Mouse (Mus musculus): ENCODE results near the gene Hsph1. TPM values are rescaled to one million over a fixed set of nuclear protein-coding genes. Genes with fewer than 3 reads are reported as not detected.

The Hsph1 gene
- polyA plus RNA-seq, 1 experiment from 2014 or later: 99.8 TPM

GRCm38 (mm10) chr5:149658741-149659413 is 22.7 kb upstream of the Hsph1 start:
- Histone ChIP-seq H3K9me3 (0 out of 2 replicates have a peak, but pooled peaks cover 3% of the 10 kb centered on the region), H3K9ac (no peak overlapping the region), H3K27me3 (replicated peaks) (no peaks in the 10 kb centered on the region), H3K4me1 (no peaks in the 10 kb centered on the region; the same call in 1 of the 2 replicates), H3K4me2 (replicated peaks) (no peak overlapping the region), H3K4me3 (no peak overlapping the region), H3K27ac (no peak overlapping the region), H3K36me3 (no peaks in the 10 kb centered on the region)
- no peak for ATAC-seq (ENCODE audit: low FRiP score, low read depth)
- WGBS: 64% methylated on average over 9 of the region's 9 CpGs

GRCm38 (mm10) chr5:149658022-149658421 is 21.8 kb upstream of the Hsph1 start:
- no peak for ATAC-seq (ENCODE audit: low FRiP score, low read depth)

GRCm38 (mm10) chr5:149655636-149656035 is 19.5 kb upstream of the Hsph1 start:
- Histone ChIP-seq H3K27ac (no peak overlapping the region), H3K4me3 (no peak overlapping the region), H3K9ac (no peak overlapping the region), H3K27me3 (replicated peaks) (no peaks in the 10 kb centered on the region), H3K4me1 (no peaks in the 10 kb centered on the region; the same call in 1 of the 2 replicates), H3K4me2 (replicated peaks) (no peak overlapping the region), H3K9me3 (no peaks in the 10 kb centered on the region), H3K36me3 (no peaks in the 10 kb centered on the region)
- WGBS: 89% methylated on average over 9 of the region's 9 CpGs
- no peak for ATAC-seq (ENCODE audit: low FRiP score, low read depth)

More at GRCm38 (mm10) chr5:149658022-149658421, 21.8 kb upstream of the Hsph1 start:
- no peak overlapping the region for H3K9ac ChIP-seq
- WGBS: 66% methylated on average over 3 of the region's 3 CpGs
- 0 out of 2 replicates have a peak, but pooled peaks cover 3% of the 10 kb centered on the region for H3K9me3 ChIP-seq
- no peaks in the 10 kb centered on the region for H3K36me3 ChIP-seq
- no peaks in the 10 kb centered on the region for H3K27me3 ChIP-seq (replicated peaks)
- H3K4me1 ChIP-seq: no peaks in the 10 kb centered on the region; the same call in 1 of the 2 replicates
- H3K4me3 ChIP-seq: no peak overlapping the region
- no peak overlapping the region for H3K4me2 ChIP-seq (replicated peaks)
- H3K27ac ChIP-seq: no peak overlapping the region

- Histone ChIP-seq H3K9ac (no peak overlapping the region), H3K27ac (no peak overlapping the region), H3K4me3 (no peak overlapping the region), H3K4me2 (replicated peaks) (no peak overlapping the region), H3K36me3 (no peaks in the 10 kb centered on the region), H3K9me3 (no peaks in the 10 kb centered on the region), H3K4me1 (0 out of 2 replicates have a peak, but pooled peaks cover 3% of the 10 kb centered on the region), H3K27me3 (replicated peaks) (no peaks in the 10 kb centered on the region)
- no peak for ATAC-seq (ENCODE audit: low FRiP score, low read depth)
- WGBS: 74% methylated on average over 4 of the region's 4 CpGs
Observed at GRCm38 (mm10) chr5:149650179-149650553, 14.0 kb upstream of the Hsph1 start.

- Histone ChIP-seq H3K27me3 (replicated peaks) (no peaks in the 10 kb centered on the region), H3K9me3 (no peaks in the 10 kb centered on the region), H3K4me1 (0 out of 2 replicates have a peak, but pooled peaks cover 3% of the 10 kb centered on the region), H3K9ac (no peak overlapping the region), H3K4me2 (replicated peaks) (no peak overlapping the region), H3K36me3 (no peaks in the 10 kb centered on the region), H3K27ac (no peak overlapping the region), H3K4me3 (no peak overlapping the region)
- WGBS: 79% methylated on average over 14 of the region's 14 CpGs
- no peak for ATAC-seq (ENCODE audit: low FRiP score, low read depth)
Observed at GRCm38 (mm10) chr5:149649499-149650178, 13.5 kb upstream of the Hsph1 start.

GRCm38 (mm10) chr5:149648895-149649406 is 12.8 kb upstream of the Hsph1 start:
- no peak for ATAC-seq (ENCODE audit: low FRiP score, low read depth)
- no peak overlapping the region for H3K4me3 ChIP-seq
- WGBS: 77% methylated on average over 6 of the region's 6 CpGs
- H3K9me3 ChIP-seq: no peaks in the 10 kb centered on the region
- H3K27ac ChIP-seq: no peak overlapping the region
- H3K4me1 ChIP-seq: 0 out of 2 replicates have a peak, but pooled peaks cover 3% of the 10 kb centered on the region
- H3K36me3 ChIP-seq: no peaks in the 10 kb centered on the region
- H3K4me2 ChIP-seq (replicated peaks): no peak overlapping the region
- H3K27me3 ChIP-seq (replicated peaks): no peaks in the 10 kb centered on the region
- H3K9ac ChIP-seq: no peak overlapping the region

GRCm38 (mm10) chr5:149648196-149648595 is 12.0 kb upstream of the Hsph1 start:
- Histone ChIP-seq H3K27me3 (replicated peaks) (no peaks in the 10 kb centered on the region), H3K4me3 (no peak overlapping the region), H3K4me1 (0 out of 2 replicates have a peak, but pooled peaks cover 3% of the 10 kb centered on the region), H3K36me3 (no peaks in the 10 kb centered on the region), H3K9me3 (no peaks in the 10 kb centered on the region), H3K4me2 (replicated peaks) (no peak overlapping the region), H3K27ac (no peak overlapping the region), H3K9ac (no peak overlapping the region)
- ATAC-seq (ENCODE audit: low FRiP score, low read depth): no peak
- WGBS: 69% methylated on average over 4 of the region's 4 CpGs

- no peak overlapping the region for H3K27ac ChIP-seq
- no peaks in the 10 kb centered on the region for H3K36me3 ChIP-seq
- H3K4me2 ChIP-seq (replicated peaks): no peak overlapping the region
- ATAC-seq (ENCODE audit: low FRiP score, low read depth): no peak
- no peak overlapping the region for H3K9ac ChIP-seq
- no peak overlapping the region for H3K4me3 ChIP-seq
- no peaks in the 10 kb centered on the region for H3K9me3 ChIP-seq
- 71% methylated on average over 8 of the region's 8 CpGs for WGBS
- no peaks in the 10 kb centered on the region for H3K27me3 ChIP-seq (replicated peaks)
- 0 out of 2 replicates have a peak, but pooled peaks cover 3% of the 10 kb centered on the region for H3K4me1 ChIP-seq
Observed at GRCm38 (mm10) chr5:149647367-149648115, 11.4 kb upstream of the Hsph1 start.

- Histone ChIP-seq H3K4me2 (replicated peaks) (no peak overlapping the region), H3K36me3 (no peaks in the 10 kb centered on the region), H3K4me1 (no peaks in the 10 kb centered on the region), H3K27me3 (replicated peaks) (no peaks in the 10 kb centered on the region), H3K9me3 (no peaks in the 10 kb centered on the region), H3K27ac (no peak overlapping the region), H3K9ac (no peak overlapping the region), H3K4me3 (no peak overlapping the region)
- 87% methylated on average over 11 of the region's 11 CpGs for WGBS
- ATAC-seq (ENCODE audit: low FRiP score, low read depth): no peak
Observed at GRCm38 (mm10) chr5:149642783-149643509, 6.8 kb upstream of the Hsph1 start.

- Histone ChIP-seq H3K27me3 (replicated peaks) (no peaks in the 10 kb centered on the region), H3K9me3 (no peaks in the 10 kb centered on the region), H3K27ac (no peak overlapping the region), H3K4me2 (replicated peaks) (no peak overlapping the region), H3K4me3 (no peak overlapping the region), H3K36me3 (no peaks in the 10 kb centered on the region), H3K9ac (no peak overlapping the region), H3K4me1 (no peaks in the 10 kb centered on the region)
- WGBS: 60% methylated on average over 6 of the region's 6 CpGs
- 0 out of 2 replicates have a peak, but pooled peaks have one; percentile 17 for ATAC-seq (ENCODE audit: low FRiP score, low read depth)
Observed at GRCm38 (mm10) chr5:149642366-149642765, 6.2 kb upstream of the Hsph1 start.

- Histone ChIP-seq H3K9ac (no peak overlapping the region), H3K27me3 (replicated peaks) (no peaks in the 10 kb centered on the region), H3K36me3 (no peaks in the 10 kb centered on the region), H3K9me3 (no peaks in the 10 kb centered on the region), H3K4me3 (no peak overlapping the region), H3K27ac (no peak overlapping the region), H3K4me2 (replicated peaks) (no peak overlapping the region), H3K4me1 (no peaks in the 10 kb centered on the region)
- WGBS: 90% methylated on average over 8 of the region's 8 CpGs
- no peak for ATAC-seq (ENCODE audit: low FRiP score, low read depth)
Observed at GRCm38 (mm10) chr5:149641277-149641892, 5.2 kb upstream of the Hsph1 start.
